Mouse (Mus musculus): Measurements from ENCODE around the gene Eif4e2. TPM values are rescaled to one million over a fixed set of nuclear protein-coding genes. Genes with fewer than 3 reads are reported as not detected.

The Eif4e2 gene
- polyA plus RNA-seq, 1 experiment from 2014 or later: 106 TPM

DNA sequence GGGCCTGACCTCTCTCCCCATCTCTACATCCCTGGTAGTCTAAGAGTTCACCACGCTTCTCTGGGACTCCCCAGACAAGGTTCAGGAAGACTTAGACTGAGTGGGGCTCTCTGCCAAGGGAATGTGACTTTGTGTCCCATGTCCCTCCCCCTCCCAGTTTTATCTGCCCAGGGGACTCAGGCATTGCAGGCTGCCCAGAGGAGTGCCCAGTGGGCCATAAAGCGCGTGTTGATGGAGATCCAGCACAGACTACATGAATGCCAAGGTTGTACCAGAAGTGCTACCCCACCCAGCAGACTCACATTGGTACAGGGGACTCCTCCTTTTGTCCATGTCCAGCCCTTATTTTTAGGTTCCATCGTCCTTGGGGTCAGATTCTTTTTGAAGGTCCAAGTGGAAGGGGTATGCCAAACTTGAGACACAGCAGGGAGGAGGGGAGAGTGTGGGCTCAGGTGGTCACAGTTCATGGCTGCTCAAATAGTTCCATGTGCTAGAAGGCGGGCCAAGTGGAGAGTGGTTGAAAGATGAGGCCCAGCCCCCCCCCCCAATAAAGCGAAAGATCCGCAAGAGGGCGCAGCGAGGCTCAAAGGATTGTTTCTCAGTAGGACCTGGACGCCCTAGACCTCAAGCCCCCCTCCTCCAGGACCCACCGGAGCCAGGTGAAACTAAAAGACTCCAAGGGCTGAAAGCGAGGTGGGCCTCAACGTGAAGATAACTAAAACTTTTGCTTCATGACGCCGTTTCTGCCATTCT is 29.5 kb upstream of the Eif4e2 start:
- no peak overlapping the region for H3K27ac ChIP-seq
- H3K27me3 ChIP-seq: peaks cover 76% of the 10 kb centered on the region
- peak overlapping the region; percentile 41 for H3K4me2 ChIP-seq
- H3K36me3 ChIP-seq: no peaks in the 10 kb centered on the region
- H3K4me3 ChIP-seq: no peak overlapping the region
- peaks cover 24% of the 10 kb centered on the region for H3K4me1 ChIP-seq (replicated peaks)
- H3K9me3 ChIP-seq: no peaks in the 10 kb centered on the region
- ATAC-seq (ENCODE audit: low FRiP score): no peak
- H3K9ac ChIP-seq: 0 out of 2 replicates have a peak overlapping the region, but pooled peaks have one; percentile 35
- 32% methylated on average over 15 of the region's 15 CpGs for WGBS

DNA sequence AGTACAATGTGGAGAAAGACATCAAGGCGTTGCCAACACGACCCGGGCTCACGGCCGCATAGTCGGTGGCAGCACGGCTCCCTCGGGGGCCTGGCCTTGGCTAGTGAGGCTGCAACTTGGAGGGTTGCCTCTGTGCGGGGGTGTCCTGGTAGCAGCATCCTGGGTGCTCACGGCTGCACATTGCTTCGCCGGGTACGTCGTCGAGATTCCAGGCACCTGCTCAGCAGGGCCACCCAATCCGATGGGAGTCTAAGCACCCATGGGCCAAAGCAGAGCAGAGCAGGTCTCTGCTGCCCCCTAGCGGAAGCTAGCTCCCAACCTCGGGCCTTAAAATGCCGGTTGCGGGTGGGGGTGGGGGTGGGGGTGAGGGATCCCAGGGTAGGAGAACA is 29.0 kb upstream of the Eif4e2 start:
- 8% methylated on average over 20 of the region's 20 CpGs for WGBS

DNA sequence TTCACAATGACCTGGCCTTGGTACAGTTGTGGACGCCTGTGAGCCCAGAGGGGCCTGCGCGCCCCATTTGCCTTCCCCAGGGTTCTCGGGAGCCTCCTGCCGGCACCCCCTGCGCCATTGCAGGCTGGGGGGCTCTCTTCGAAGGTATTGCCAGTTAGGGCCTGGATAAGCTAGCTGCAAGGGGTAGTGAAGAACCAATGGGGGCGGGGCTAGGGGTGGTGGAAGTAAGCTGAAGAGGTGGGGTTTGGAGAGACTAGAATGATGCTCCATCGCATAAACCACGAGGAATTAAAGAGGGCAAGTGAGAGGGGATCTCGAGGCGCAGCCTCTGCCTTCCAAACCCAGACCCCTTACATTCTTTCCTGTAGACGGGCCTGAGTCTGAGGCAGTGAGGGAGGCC is 28.2 kb upstream of the Eif4e2 start:
- Histone ChIP-seq H3K36me3 (no peaks in the 10 kb centered on the region), H3K4me1 (replicated peaks) (peaks cover 24% of the 10 kb centered on the region), H3K9ac (0 out of 2 replicates have a peak overlapping the region, but pooled peaks have one; percentile 68), H3K4me3 (0 out of 2 replicates have a peak overlapping the region, but pooled peaks have one; percentile 49), H3K4me2 (no peak overlapping the region; the same call in 1 of the 2 replicates), H3K27me3 (peaks cover 82% of the 10 kb centered on the region), H3K27ac (no peak overlapping the region), H3K9me3 (no peaks in the 10 kb centered on the region)
- WGBS: 9% methylated on average over 13 of the region's 13 CpGs
- no peak for ATAC-seq (ENCODE audit: low FRiP score)

More for the DNA sequence above, 29.0 kb upstream of the Eif4e2 start:
- Histone ChIP-seq H3K9me3 (no peaks in the 10 kb centered on the region), H3K27ac (no peak overlapping the region), H3K4me2 (peak overlapping the region; percentile 41), H3K9ac (0 out of 2 replicates have a peak overlapping the region, but pooled peaks have one; percentile 35), H3K27me3 (peaks cover 81% of the 10 kb centered on the region), H3K4me3 (peak overlapping the region; percentile 5; the same call in 1 of the 2 replicates), H3K36me3 (no peaks in the 10 kb centered on the region), H3K4me1 (replicated peaks) (peaks cover 24% of the 10 kb centered on the region)
- no peak for ATAC-seq (ENCODE audit: low FRiP score)

DNA sequence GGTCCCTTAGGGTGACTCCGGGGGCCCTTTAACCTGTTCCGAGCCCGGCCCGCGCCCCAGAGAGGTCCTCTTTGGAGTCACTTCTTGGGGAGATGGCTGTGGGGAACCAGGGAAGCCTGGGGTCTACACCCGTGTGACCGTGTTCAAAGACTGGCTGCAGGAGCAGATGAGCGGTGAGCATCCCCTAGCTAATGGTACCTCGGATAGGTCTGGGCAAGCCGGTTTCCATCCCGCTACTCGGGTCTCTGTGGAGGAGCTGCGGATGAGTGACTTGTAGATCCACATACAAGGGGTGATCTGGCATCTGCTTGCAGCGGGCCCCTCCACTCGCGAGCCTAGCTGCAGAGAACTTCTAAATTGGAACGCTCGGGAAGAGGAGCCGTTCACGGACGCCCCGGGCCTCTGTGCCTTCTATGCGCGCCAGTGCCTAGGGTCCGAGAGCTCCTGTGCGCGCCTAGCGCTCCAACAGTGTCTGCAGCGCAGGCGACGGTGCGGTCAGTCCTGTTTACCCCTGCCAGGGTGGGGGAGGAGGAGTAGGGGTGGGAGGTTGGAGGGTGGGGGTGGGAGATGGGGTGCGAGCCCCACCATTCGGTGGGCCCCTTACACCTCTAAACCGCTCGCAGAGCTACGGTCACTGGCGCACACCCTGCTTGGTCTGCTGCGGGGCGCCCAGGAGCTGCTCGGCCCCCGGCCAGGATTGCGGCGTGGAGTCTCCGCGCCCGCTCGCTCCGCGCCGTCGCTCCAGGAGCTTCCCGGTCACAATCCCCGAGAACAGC is 27.3 kb upstream of the Eif4e2 start:
- H3K4me1 ChIP-seq (replicated peaks): peaks cover 24% of the 10 kb centered on the region
- H3K27ac ChIP-seq: no peak overlapping the region
- H3K27me3 ChIP-seq: peaks cover 83% of the 10 kb centered on the region
- H3K36me3 ChIP-seq: no peaks in the 10 kb centered on the region
- ATAC-seq (ENCODE audit: low FRiP score): peak; percentile 53
- no peaks in the 10 kb centered on the region for H3K9me3 ChIP-seq
- peak overlapping the region; percentile 49 for H3K4me3 ChIP-seq
- H3K4me2 ChIP-seq: peak overlapping the region; percentile 87
- H3K9ac ChIP-seq: peak overlapping the region; percentile 68
- 2% methylated on average over 50 of the region's 54 CpGs for WGBS

DNA sequence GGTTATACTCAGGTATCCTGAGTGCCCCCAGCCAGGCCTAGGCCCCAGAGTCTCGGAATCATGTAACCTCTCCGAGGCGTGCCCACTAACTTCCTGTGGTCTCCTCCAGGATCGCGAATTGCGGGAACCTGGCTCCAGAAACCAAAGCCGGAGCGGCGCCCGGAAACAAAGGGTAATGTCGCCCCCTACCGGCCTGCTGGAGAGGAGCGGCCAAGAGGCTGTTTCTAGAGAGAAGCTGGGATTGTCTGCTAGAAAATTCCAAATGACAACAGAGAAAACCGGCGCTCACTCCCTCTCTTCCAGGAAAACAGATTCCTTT is 26.7 kb upstream of the Eif4e2 start:
- peak; percentile 64 for ATAC-seq (ENCODE audit: low FRiP score)
- Histone ChIP-seq H3K4me2 (peak overlapping the region; percentile 87), H3K27ac (no peak overlapping the region), H3K4me3 (peak overlapping the region; percentile 49), H3K27me3 (peaks cover 78% of the 10 kb centered on the region), H3K4me1 (replicated peaks) (peaks cover 24% of the 10 kb centered on the region), H3K9me3 (no peaks in the 10 kb centered on the region), H3K9ac (peak overlapping the region; percentile 68), H3K36me3 (no peaks in the 10 kb centered on the region)
- whole genome bisulfite sequencing: under 1% methylated on average over 15 of the region's 15 CpGs

DNA sequence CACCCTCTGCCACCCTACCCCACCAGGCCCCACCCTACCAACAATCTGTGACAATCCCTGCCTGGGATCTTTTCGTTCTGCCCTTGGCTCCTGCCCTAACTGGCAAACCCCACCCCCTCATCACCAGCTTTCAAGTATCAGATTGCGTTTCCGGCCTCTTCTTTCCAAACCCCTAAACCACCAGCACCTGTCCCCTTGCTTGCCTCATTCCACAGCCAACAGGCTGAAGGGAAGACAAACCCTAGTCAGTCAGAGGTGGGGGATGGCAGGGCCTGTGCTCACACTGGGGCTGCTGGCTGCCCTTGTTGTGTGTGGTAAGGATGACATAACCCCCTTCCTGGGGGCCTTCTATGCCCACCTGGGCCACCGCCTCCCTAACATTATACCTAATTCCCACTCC is 23.3 kb upstream of the Eif4e2 start, which contains the start of gene Chrnd:
TSS of gene Chrnd (plus strand) at position 179 of the 400 bp plus-strand sequence.
- H3K4me2 ChIP-seq: no peak within 1 kb of the TSS
- H3K27ac ChIP-seq: no peak within 1 kb of the TSS
- H3K4me1 ChIP-seq (replicated peaks): peaks cover 14% of the 10 kb centered on the region
- H3K27me3 ChIP-seq: peaks cover 46% of the 10 kb centered on the region
- no peak within 1 kb of the TSS for H3K9ac ChIP-seq
- H3K36me3 ChIP-seq: no peaks in the 10 kb centered on the region
- 37% methylated on average over 4 of the region's 4 CpGs for WGBS
- no peaks in the 10 kb centered on the region for H3K9me3 ChIP-seq
- no peak for ATAC-seq (ENCODE audit: low FRiP score)
- no peak within 1 kb of the TSS for H3K4me3 ChIP-seq

DNA sequence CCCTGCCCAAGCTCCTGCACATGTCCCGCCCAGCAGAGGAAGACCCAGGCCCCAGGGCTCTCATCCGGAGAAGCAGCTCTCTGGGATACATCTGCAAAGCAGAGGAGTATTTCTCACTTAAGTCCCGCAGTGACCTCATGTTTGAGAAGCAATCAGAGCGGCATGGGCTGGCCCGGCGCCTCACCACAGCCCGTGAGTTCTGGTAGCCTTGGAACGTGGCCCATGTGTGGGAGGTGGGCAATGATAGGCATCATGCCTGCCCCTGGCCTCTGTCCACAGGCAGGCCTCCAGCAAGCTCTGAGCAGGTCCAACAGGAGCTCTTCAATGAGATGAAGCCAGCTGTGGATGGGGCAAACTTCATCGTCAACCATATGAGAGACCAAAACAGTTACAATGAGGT is 16.4 kb upstream of the Eif4e2 start:
- Histone ChIP-seq H3K27ac (no peak overlapping the region), H3K9ac (no peak overlapping the region), H3K4me2 (no peak overlapping the region), H3K36me3 (no peaks in the 10 kb centered on the region), H3K9me3 (no peaks in the 10 kb centered on the region), H3K4me1 (replicated peaks) (no peaks in the 10 kb centered on the region), H3K4me3 (no peak overlapping the region), H3K27me3 (0 out of 2 replicates have a peak, but pooled peaks cover 4% of the 10 kb centered on the region)
- WGBS: 83% methylated on average over 9 of the region's 9 CpGs
- ATAC-seq (ENCODE audit: low FRiP score): no peak

DNA sequence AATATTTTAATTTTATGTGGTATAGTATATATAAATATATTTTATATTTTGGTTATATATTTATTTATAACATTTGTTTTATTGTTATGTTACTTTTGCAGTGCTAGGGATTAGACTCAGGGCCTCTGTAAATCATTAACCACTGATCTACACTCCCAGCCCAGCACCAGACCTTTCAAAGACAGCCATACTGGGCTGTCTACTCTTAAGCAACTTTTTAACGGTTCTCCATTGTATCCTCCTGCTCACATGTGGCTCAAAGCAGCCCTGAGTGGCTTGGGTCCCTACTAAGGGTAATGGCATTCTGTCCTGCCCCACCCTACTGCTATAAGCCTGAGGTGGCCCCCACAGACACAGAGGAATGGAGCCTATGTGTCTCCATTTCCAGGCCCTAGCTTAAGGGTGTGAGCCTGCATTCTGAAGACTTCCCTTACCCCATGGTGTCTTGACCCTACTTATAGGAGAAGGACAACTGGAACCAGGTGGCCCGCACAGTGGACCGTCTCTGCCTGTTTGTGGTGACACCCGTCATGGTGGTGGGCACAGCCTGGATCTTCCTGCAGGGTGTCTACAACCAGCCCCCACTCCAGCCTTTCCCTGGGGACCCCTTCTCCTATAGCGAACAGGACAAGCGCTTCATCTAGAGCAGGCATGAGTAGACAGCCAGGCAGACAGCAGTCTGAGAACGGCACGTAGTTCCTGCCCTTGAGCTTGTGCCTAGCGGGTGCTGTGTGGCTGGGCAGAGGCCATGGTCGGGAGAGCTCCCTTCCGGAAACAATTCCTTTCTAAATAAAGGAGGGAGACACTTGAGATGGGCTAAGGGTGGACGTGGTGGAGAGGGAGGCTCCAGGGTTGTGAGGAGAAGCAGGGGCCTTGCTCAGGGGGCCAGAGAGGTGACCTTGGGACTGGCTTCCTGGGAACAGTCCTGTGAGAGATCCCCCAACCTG is 15.3 kb upstream of the Eif4e2 start:
- no peaks in the 10 kb centered on the region for H3K4me1 ChIP-seq (replicated peaks)
- H3K9me3 ChIP-seq: no peaks in the 10 kb centered on the region
- H3K9ac ChIP-seq: no peak overlapping the region
- no peak overlapping the region for H3K4me2 ChIP-seq
- no peaks in the 10 kb centered on the region for H3K36me3 ChIP-seq
- 79% methylated on average over 12 of the region's 12 CpGs for WGBS
- H3K4me3 ChIP-seq: no peak overlapping the region
- no peak for ATAC-seq (ENCODE audit: low FRiP score)
- H3K27ac ChIP-seq: no peak overlapping the region
- 0 out of 2 replicates have a peak, but pooled peaks cover 4% of the 10 kb centered on the region for H3K27me3 ChIP-seq

DNA sequence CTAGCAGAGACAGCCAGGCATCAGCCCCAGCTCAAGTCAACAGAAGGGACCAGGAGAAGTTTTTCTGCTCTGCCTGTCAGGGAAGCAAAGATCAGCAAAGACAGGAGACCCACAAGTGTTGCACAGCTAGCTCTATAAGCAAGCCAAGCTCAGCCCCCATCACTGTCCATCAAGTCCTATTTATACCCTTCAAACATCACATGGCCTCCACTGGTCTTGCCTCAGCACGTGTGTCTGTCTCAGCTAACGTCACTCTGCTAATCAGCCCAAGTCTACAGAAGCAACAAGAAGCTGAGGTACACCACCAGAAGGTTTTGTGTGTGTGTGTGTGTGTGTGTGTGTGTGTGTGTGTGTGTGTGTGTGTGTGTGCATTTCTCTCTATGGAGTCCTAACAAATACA is 12.9 kb upstream of the Eif4e2 start:
- 67% methylated on average over 2 of the region's 2 CpGs for WGBS
- H3K27ac ChIP-seq: no peak overlapping the region
- H3K9ac ChIP-seq: no peak overlapping the region
- no peaks in the 10 kb centered on the region for H3K9me3 ChIP-seq
- H3K4me1 ChIP-seq (replicated peaks): no peaks in the 10 kb centered on the region
- no peak for ATAC-seq (ENCODE audit: low FRiP score)
- no peak overlapping the region for H3K4me3 ChIP-seq
- H3K36me3 ChIP-seq: no peaks in the 10 kb centered on the region
- H3K4me2 ChIP-seq: no peak overlapping the region
- H3K27me3 ChIP-seq: peaks cover 14% of the 10 kb centered on the region

DNA sequence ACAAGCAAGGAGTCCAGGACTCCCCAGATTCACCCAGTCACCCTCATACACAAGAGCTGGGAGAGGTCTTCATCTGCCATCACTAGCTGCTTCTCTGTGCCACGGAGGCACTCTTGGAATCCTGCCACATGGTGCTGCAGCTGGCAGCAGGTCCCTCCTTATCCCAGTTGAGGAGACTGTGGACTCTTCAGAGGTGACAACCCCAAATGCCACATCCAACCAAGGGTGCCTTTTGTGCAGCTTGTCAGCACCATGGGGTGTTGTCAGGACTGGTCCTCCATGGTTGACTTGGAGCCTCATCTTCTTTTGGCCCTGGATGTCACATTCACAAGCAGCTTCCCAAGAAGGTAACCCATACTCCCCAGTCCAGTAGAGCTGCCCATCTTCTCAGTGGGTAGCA is 11.9 kb upstream of the Eif4e2 start:
- Histone ChIP-seq H3K4me2 (no peak overlapping the region), H3K9ac (no peak overlapping the region), H3K4me1 (replicated peaks) (no peaks in the 10 kb centered on the region), H3K36me3 (no peaks in the 10 kb centered on the region), H3K4me3 (no peak overlapping the region), H3K27me3 (peaks cover 24% of the 10 kb centered on the region), H3K9me3 (no peaks in the 10 kb centered on the region), H3K27ac (no peak overlapping the region)
- no peak for ATAC-seq (ENCODE audit: low FRiP score)
- WGBS: 50% methylated on average over 1 of the region's 1 CpGs

DNA sequence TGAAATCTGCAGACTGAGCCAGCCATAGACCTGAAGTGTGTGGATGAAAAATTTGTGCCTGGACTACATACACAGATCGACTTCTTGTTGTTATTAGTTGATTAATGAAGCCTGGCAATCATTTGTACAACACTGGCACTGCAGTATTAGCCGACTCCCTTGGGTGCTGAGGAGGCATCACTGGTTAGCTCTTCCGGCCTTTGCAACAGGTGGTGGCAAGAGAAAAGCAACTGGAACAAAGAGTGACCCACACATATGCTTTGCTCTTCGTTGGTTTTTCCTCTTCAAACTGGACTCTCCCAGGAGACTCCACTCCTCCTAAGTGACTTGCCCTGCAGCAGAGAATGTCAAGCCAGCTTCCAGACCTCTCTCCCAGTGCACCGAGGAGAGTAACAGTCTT is 9.9 kb upstream of the Eif4e2 start:
- peaks cover 39% of the 10 kb centered on the region for H3K27me3 ChIP-seq
- no peaks in the 10 kb centered on the region for H3K9me3 ChIP-seq
- no peak for ATAC-seq (ENCODE audit: low FRiP score)
- no peaks in the 10 kb centered on the region for H3K36me3 ChIP-seq
- no peak overlapping the region for H3K27ac ChIP-seq
- H3K4me1 ChIP-seq (replicated peaks): no peaks in the 10 kb centered on the region
- WGBS: 84% methylated on average over 5 of the region's 5 CpGs
- no peak overlapping the region for H3K4me2 ChIP-seq
- H3K4me3 ChIP-seq: no peak overlapping the region
- H3K9ac ChIP-seq: no peak overlapping the region

DNA sequence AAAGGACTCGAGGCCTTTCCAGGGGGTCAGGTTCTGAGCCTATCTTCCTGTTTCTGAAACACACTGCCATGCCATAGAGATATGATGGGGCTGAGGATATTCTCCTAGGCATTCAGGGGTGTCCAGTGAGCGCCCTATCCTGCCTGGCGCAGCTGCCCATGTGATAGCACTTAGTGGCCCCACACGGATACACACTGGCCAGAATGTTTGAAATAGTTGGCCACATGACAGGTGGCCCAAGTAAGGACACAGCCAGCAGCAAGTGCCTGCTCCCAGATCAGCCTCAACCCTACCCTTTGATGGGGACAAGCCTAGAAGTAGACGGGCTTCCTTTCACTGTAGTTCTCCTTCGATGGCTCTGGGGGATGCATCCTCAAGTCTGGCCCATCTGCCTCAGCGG is 9.2 kb upstream of the Eif4e2 start, which contains the start of gene Chrng:
TSS of gene Chrng (plus strand) at position 193 of the 400 bp plus-strand sequence.
- Histone ChIP-seq H3K4me2 (no peak within 1 kb of the TSS), H3K9me3 (no peaks in the 10 kb centered on the region), H3K27me3 (peaks cover 42% of the 10 kb centered on the region), H3K9ac (no peak within 1 kb of the TSS), H3K4me3 (no peak within 1 kb of the TSS), H3K36me3 (no peaks in the 10 kb centered on the region), H3K4me1 (replicated peaks) (no peaks in the 10 kb centered on the region), H3K27ac (no peak within 1 kb of the TSS)
- WGBS: 90% methylated on average over 7 of the region's 7 CpGs
- no peak for ATAC-seq (ENCODE audit: low FRiP score)
